Mouse (Mus musculus) intestine, embryonic 16.5 days (tissue): ENCODE measurements around the gene Dkk2. TPM values are rescaled to one million over a fixed set of nuclear protein-coding genes. Genes with fewer than 3 reads are reported as not detected.

Experiments
- ATAC-seq: fragments of 200-750 bp; cut with Nextera tagmentation; 2 replicates; pipeline ENCODE4 v1.8.0; 2017; ENCODE audit warnings: moderate TSS enrichment, moderate library complexity
- H3K27ac ChIP-seq: fragments of 300-500 bp; sonication (generic); 2 replicates; pipeline ENCODE4 v1.5.1; 2014; ENCODE audit warnings: mild to moderate bottlenecking, low read length
- H3K27me3 ChIP-seq: fragments of 300-500 bp; sonication (generic); replicated peaks from 2 replicates; pipeline ENCODE4 v1.6.1; 2014; ENCODE audit warnings: low read length, control low read depth, mixed read lengths; ENCODE audit not compliant: control insufficient read depth, insufficient read depth
- H3K36me3 ChIP-seq: fragments of 300-500 bp; sonication (generic); 2 replicates; pipeline ENCODE4 v1.6.1; 2014; ENCODE audit warnings: low read length, control low read depth; ENCODE audit not compliant: control insufficient read depth, insufficient read depth
- H3K4me1 ChIP-seq: fragments of 300-500 bp; sonication (generic); 2 replicates; pipeline ENCODE4 v1.6.1; 2014; ENCODE audit warnings: low read length, control low read depth, mixed read lengths; ENCODE audit not compliant: control insufficient read depth, insufficient read depth
- H3K4me2 ChIP-seq: fragments of 300-500 bp; sonication (generic); 2 replicates; pipeline ENCODE4 v1.6.1; 2014; ENCODE audit warnings: low read depth, low read length, control low read depth
- H3K4me3 ChIP-seq: fragments of 300-500 bp; sonication (generic); 2 replicates; pipeline ENCODE4 v1.5.1; 2014; ENCODE audit warnings: mild to moderate bottlenecking, low read length
- H3K9ac ChIP-seq: fragments of 300-500 bp; sonication (generic); 2 replicates; pipeline ENCODE4 v1.6.1; 2014; ENCODE audit warnings: low read depth, low read length
- H3K9me3 ChIP-seq: fragments of 300-500 bp; sonication (generic); 2 replicates; pipeline ENCODE4 v1.6.1; 2016; ENCODE audit warnings: low read length, control low read depth; ENCODE audit not compliant: control insufficient read depth
- WGBS: fragments of 180-500 bp; shearing (Covaris S2); extraction: QIAGEN DNeasy Blood & Tissue Kit; methylation state at CpG from one replicate; pipeline ENCODE4 v1.1.7; 2014; 5-methylcytosine and 5-hydroxymethylcytosine counted together
- polyA plus RNA-seq: library from polyadenylated mRNA; unstranded; fragments of >200 nt; fragmentation: Nextera tagmentation; extraction: Ambion mirVana; gene quantifications from 2 replicates; pipeline ENCODE4 v1.2.1, GENCODE M21; 2015

The Dkk2 gene
- polyA plus RNA-seq, 1 experiment from 2014 or later = 8.4 TPM

- Histone ChIP-seq H3K27ac (no peak overlapping the region), H3K27me3 (no peaks in the 10 kb centered on the region), H3K9me3 (no peaks in the 10 kb centered on the region), H3K9ac (no peak overlapping the region), H3K4me1 (no peaks in the 10 kb centered on the region), H3K4me2 (no peak overlapping the region), H3K36me3 (no peaks in the 10 kb centered on the region), H3K4me3 (no peak overlapping the region)
- WGBS = 32% methylated on average over 11 of the region's 11 CpGs
- ATAC-seq = 0 out of 2 replicates have a peak, but pooled peaks have one; percentile 53
Measured at GRCm38 (mm10) chr3:132207469-132207868, 122.4 kb downstream of the Dkk2 start.

- H3K27ac ChIP-seq = no peak overlapping the region
- H3K9ac ChIP-seq = no peak overlapping the region
- WGBS = 50% methylated on average over 5 of the region's 5 CpGs
- no peaks in the 10 kb centered on the region for H3K4me1 ChIP-seq
- no peaks in the 10 kb centered on the region for H3K27me3 ChIP-seq
- no peak overlapping the region for H3K4me3 ChIP-seq
- H3K9me3 ChIP-seq = no peaks in the 10 kb centered on the region
- ATAC-seq = no peak
- no peak overlapping the region for H3K4me2 ChIP-seq
- no peaks in the 10 kb centered on the region for H3K36me3 ChIP-seq
Measured at GRCm38 (mm10) chr3:132211260-132211659, 126.2 kb downstream of the Dkk2 start.

- Histone ChIP-seq H3K4me2 (no peak overlapping the region), H3K36me3 (no peaks in the 10 kb centered on the region), H3K9me3 (no peaks in the 10 kb centered on the region), H3K27ac (no peak overlapping the region), H3K27me3 (no peaks in the 10 kb centered on the region), H3K4me1 (no peaks in the 10 kb centered on the region), H3K4me3 (no peak overlapping the region), H3K9ac (no peak overlapping the region)
- no peak for ATAC-seq
- WGBS = 64% methylated on average over 7 of the region's 7 CpGs
Measured at GRCm38 (mm10) chr3:132219977-132220487, 134.9 kb downstream of the Dkk2 start.

DNA sequence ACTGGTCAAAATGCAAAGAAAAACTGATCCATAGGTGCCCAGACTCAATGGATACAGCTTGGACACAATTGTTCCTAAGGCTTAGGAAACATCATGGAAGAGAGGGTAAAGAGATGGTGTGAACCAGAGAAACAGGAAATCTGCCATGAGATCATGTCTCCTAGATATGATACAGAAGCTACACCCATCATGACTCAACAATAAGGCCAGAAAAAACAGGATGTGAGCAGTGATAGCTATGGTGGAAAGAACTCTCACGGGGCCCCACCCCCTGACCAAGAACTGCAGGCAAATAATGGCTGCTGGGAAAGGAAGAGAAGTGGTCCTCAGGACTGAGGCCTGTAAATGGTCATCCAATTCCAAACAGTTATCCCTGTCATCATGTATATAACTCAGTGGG lies 142.5 kb downstream of the Dkk2 start:
- Histone ChIP-seq H3K4me1 (no peaks in the 10 kb centered on the region), H3K9ac (no peak overlapping the region), H3K4me2 (no peak overlapping the region), H3K27ac (no peak overlapping the region), H3K4me3 (no peak overlapping the region), H3K9me3 (no peaks in the 10 kb centered on the region), H3K27me3 (no peaks in the 10 kb centered on the region), H3K36me3 (no peaks in the 10 kb centered on the region)
- WGBS = 80% methylated on average over 1 of the region's 1 CpGs
- ATAC-seq = no peak
